Mouse (Mus musculus) mature B cell (primary cell): ENCODE data around the gene Daw1.

Experiments
- in situ Hi-C: fragments of 300-500 bp; cut with MboI; formaldehyde crosslinking; loops from 2 replicates; pipeline ENCODE4 v1.14.3; 2019

The Daw1 gene

GRCm38 (mm10) chr1:83159603-83160002 is at the start of gene Daw1:
Gene Daw1 (plus strand): TSS chr1:83159752.
- in situ Hi-C loops = no loop called here

DNA sequence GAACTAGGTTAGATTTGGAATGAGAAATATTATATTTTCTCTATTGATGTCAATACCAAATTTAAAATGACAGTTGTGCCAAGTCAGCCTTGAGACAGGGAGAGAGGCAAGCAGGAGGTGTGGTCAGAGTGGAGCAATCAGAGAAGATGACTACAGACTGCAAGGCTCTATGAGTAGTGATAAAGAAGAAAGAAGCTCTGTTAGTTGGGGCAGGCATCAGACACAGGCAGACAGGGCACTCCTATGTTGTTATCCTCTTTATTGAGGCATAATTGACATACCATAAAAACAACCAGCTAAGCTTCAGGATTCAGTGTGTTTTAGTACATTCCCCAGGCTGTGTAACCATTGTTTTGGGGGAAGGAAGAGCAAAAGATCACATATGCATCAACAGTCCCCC is 48.6 kb upstream of the Daw1 start:
- in situ Hi-C loops = no loop called here

GRCm38 (mm10) chr1:83111726-83112125 is 47.8 kb upstream of the Daw1 start:
- in situ Hi-C loops = no loop called here

- in situ Hi-C loops = no loop called here
Measured at GRCm38 (mm10) chr1:83116447-83117137, 43.0 kb upstream of the Daw1 start, which contains the start of gene Ccl20. Gene Ccl20 (plus strand): TSS chr1:83116766.

- in situ Hi-C loops = no loop called here
Measured at GRCm38 (mm10) chr1:83117217-83117616, 42.3 kb upstream of the Daw1 start.

DNA sequence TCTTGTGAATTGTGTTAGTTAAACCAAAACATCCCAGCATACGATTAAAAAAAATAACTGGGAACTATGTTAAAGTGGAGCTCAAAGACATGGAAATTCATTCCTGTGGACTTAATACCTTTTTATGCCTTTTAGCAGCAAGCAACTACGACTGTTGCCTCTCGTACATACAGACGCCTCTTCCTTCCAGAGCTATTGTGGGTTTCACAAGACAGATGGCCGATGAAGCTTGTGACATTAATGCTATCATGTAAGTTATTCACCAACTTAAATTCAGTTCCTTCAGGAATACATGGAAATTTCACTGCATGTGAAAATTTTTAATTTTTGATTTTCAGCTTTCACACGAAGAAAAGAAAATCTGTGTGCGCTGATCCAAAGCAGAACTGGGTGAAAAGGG is 41.9 kb upstream of the Daw1 start:
- in situ Hi-C loops = no loop called here

GRCm38 (mm10) chr1:83119903-83120302 is 39.6 kb upstream of the Daw1 start:
- in situ Hi-C loops = no loop called here

GRCm38 (mm10) chr1:83120312-83120711 is 39.2 kb upstream of the Daw1 start:
- in situ Hi-C loops = no loop called here

GRCm38 (mm10) chr1:83123201-83123600 is 36.4 kb upstream of the Daw1 start:
- in situ Hi-C loops = no loop called here

DNA sequence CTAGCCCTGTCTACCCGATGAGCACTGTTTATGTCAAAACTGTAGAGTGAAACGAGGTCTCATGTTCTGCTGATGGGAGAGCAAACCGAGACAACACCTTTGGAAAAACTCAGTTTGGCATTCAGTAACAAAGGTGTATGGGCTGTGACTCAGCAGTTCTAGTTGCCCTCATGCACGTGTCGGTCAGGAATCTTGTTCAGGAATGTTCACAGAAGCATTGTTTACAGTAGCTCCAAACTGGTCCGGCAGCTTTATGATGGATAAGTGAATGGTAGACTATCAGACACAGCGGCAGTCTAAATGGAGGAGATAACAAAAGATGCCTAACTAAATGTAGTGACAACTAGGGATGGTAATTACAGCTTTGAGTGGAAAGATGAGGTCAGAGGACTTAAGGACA is 23.7 kb upstream of the Daw1 start:
- in situ Hi-C loops = no loop called here

DNA sequence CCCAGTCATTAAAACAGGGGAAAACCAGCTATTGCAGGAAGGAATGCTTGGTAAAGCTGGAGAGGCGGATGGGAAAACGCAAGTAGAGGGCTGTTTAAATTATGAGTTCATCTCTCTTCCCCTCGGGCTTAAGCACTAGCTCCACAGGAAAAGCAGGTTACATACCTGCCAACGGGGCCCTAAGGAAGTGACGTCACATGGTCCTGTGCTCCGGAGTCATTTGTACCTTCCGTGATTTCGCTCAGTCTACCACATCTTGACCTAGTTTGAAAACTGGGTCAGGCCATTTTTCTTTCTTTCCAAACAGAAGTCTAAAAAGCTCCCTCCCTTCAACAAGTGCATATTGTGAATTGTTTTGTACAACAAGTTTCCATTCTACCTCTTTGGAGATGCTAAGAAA is 21.7 kb upstream of the Daw1 start:
- in situ Hi-C loops = no loop called here

DNA sequence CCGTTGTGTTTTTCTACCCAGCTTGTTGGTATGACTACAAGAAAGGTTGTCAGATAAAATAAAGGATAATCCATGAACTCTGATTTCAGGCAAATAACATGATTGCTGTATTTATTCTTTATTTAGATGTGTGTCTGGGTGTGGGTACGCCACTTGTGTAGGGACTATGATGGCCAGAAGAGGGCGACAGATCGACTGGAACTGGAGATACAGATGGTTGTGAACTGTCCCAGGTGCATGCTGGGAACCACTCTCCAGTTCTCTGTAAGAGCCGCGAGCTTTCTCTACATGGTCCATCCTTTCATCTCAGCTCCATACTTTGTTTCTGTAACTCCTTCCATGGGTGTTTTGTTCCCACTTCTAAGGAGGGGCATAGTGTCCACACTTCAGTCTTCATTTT is 20.8 kb upstream of the Daw1 start:
- in situ Hi-C loops = no loop called here

DNA sequence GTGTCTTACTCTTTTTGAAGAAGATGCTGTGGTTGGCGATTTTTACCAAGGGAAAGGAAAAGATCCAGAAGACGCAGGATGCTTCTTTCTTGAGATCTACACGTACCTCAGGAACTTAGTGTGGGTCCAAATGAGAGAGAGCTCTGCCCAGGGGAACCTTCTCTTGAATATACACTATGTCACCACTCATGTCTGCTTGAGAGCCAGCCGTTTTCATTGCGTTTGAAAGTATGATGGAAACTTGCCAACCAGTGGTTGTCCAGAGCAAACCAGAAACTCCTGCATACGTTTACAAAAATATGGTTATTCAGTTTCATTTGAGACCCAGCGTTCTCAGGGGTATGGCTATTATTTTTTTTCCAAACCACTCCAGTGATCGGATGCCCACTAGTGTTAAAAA is 18.0 kb upstream of the Daw1 start:
- in situ Hi-C loops = no loop called here

- in situ Hi-C loops = no loop called here
Measured at GRCm38 (mm10) chr1:83142055-83142454, 17.5 kb upstream of the Daw1 start.

- in situ Hi-C loops = no loop called here
Measured at GRCm38 (mm10) chr1:83146547-83146946, 13.0 kb upstream of the Daw1 start.

GRCm38 (mm10) chr1:83150227-83150626 is 9.3 kb upstream of the Daw1 start:
- in situ Hi-C loops = no loop called here

DNA sequence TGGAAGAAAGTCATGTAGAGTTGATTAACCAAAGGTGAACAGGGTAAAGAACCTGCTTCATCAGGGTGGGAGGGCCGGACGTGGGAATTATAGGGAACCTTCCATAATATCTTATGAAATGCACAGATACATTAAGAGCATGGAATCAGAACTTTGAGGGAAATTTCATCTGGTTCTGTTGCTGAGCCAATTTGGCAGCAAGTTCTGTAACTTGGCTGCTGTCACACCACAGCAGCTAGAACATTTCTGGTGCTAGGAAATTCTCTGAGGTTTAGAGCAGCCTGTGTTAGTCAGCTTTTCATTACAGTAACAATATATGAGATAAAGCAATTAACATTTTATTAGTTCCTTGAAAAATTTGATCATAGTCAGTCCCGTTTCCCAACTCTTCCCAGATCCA is 6.6 kb upstream of the Daw1 start:
- in situ Hi-C loops = no loop called here

DNA sequence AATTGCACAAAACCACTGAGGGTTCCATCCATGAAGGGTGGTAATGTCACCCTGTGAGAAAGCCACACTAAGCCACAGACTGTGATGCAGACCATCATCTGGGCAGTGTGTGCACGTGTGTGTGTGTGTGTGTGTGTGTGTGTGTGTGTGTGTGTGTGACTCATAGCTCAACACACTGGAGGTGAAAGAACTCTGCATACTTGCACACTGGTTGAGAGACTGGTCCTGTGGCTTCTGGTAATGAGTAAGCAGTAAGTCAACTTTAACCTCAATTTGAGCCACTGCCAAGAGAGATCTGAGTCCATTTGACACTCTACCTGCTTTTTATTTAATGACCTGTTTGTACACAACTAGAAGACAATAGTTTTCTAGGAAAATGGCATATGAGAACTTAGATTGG is 2.7 kb upstream of the Daw1 start:
- in situ Hi-C loops = no loop called here

GRCm38 (mm10) chr1:83161658-83162057 is 2.1 kb downstream of the Daw1 start:
- in situ Hi-C loops = no loop called here

- in situ Hi-C loops = no loop called here
Measured at GRCm38 (mm10) chr1:83164027-83164426, 4.5 kb downstream of the Daw1 start.

- in situ Hi-C loops = no loop called here
Measured at GRCm38 (mm10) chr1:83169158-83169557, 9.6 kb downstream of the Daw1 start.

DNA sequence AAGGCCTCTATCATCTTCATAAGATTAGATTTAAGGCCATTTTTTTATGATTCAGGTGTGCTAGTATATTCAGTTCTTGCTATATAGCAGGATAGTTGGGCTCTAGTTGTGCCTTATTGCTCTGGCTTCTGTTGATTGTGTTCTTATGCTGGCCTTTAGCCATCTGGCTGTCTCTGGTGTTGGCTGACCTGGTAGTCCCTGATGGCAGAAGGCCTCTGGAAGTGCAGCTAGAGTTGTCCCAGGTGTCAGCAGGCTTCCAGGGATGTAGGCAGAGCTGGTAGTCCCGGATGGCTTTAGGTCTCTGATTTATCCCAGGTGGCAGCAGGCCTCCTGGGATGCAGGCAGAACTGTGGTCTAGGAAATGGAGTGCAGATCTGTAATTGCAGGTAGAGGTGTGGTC is 16.4 kb downstream of the Daw1 start:
- in situ Hi-C loops = no loop called here

DNA sequence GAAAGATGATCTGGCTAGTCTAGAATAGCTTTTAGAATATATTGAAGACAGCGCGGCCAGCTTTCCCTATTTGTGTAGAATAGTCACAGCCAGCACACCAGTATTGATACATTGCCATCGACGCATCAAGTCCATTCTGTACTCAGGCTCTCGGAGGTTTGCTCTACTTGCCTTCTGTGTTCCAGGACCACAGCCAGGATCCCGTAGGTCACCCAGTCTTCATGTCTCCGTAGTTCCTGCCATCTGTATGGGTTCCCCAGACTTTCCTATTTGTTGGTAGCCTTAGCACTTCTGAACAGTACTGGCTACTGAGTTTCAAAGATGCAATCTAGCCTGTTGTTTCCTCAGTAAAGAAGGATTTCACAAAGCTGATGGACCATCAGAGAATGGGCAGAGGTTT is 20.0 kb downstream of the Daw1 start:
- in situ Hi-C loops = no loop called here

GRCm38 (mm10) chr1:83181418-83181817 is 21.9 kb downstream of the Daw1 start:
- in situ Hi-C loops = no loop called here
